Mouse (Mus musculus): ENCODE results near the gene Sh2d3c.

- TF ChIP-seq POLR2A (IDR thresholded peaks at IDR 0.05; ENCODE audit: borderline replicate concordance, extremely low read depth, low read depth, low read length) (no peak), CTCF (IDR thresholded peaks at IDR 0.05; ENCODE audit: insufficient read depth, low read length) (no peak)
These were observed 43.2 kb upstream of the Sh2d3c start for GRCm38 (mm10) chr2:32677683-32678082.

Data from lung, adult 2 months (tissue).